32 mouse cellular contexts compared by ENCODE assay signal in the genomic region with DNA sequence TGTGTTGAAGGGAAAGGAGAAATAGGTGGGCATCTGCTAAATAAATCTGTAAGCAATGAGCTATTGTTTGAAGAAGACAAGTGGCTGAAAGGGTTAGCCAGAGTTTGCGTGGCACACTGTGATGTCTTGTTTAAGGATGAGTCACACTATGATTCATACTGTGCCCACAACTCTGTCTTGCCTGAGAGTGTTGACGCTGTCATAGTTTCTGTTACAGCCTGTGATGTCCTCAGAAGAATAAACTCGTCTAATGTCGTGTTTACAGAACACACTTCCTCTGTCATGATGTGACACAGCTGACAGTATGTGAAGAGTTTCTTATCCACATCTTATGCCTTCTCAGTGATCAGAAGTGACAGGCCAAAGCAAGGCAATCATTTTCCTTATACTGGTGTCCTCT.
DNase-seq lines count a peak whose midpoint lies in the region; ATAC-seq and TF ChIP-seq lines count a peak whose summit lies in the region.
"Had no signal": no experiment of that assay in that cellular context is flagged by ENCODE, and none has a peak within 500 bp of the region (broad histone marks: within the 10 kb centered on the region; RNA-seq: fewer than 3 reads in every experiment).

No protein-coding gene starts in this region.

- H3K9me3 ChIP-seq in lung, embryonic 14.5 days (ENCODE audit: low read depth, low read length): no peaks in the 10 kb centered on the region
- peaks cover 48% of the 10 kb centered on the region for H3K9me3 ChIP-seq in megakaryocyte, embryonic 14.5 days
- H3K9me3 ChIP-seq: embryonic facial prominence, embryonic 12.5 days; forebrain, embryonic 15.5 days; hindbrain, embryonic 12.5 days; liver, embryonic 15.5 days; neural tube, embryonic 12.5 days; stomach, embryonic 15.5 days had no signal

- H3K27me3 ChIP-seq in lung, embryonic 14.5 days (ENCODE audit: insufficient read depth, low read length): no peaks in the 10 kb centered on the region
- H3K27me3 ChIP-seq in megakaryocyte, embryonic 14.5 days (replicated peaks): no peaks in the 10 kb centered on the region
- H3K27me3 ChIP-seq: embryonic facial prominence, embryonic 12.5 days; forebrain, embryonic 15.5 days; hindbrain, embryonic 12.5 days; limb, embryonic 12.5 days; liver, embryonic 15.5 days; neural tube, embryonic 12.5 days; stomach, embryonic 15.5 days had no signal

- H3K36me3 ChIP-seq in lung, embryonic 14.5 days (ENCODE audit: insufficient read depth): no peaks in the 10 kb centered on the region
- no peaks in the 10 kb centered on the region for H3K36me3 ChIP-seq in megakaryocyte, embryonic 14.5 days (replicated peaks; ENCODE audit: low read length)
- H3K36me3 ChIP-seq: embryonic facial prominence, embryonic 12.5 days; forebrain, embryonic 10.5 days; forebrain, embryonic 15.5 days; hindbrain, embryonic 12.5 days; limb, embryonic 12.5 days; liver, embryonic 15.5 days; neural tube, embryonic 12.5 days; stomach, embryonic 15.5 days had no signal

- H3K4me2 ChIP-seq in lung, embryonic 14.5 days: no peak overlapping the region
- H3K4me2 ChIP-seq: embryonic facial prominence, embryonic 12.5 days; forebrain, embryonic 15.5 days; heart, embryonic 11.5 days; hindbrain, embryonic 12.5 days; limb, embryonic 12.5 days; liver, embryonic 15.5 days; midbrain, embryonic 11.5 days; neural tube, embryonic 12.5 days; stomach, embryonic 15.5 days had no signal

- WGBS in lung, embryonic 14.5 days: 31% methylated on average over 4 of the region's 4 CpGs

- TF ChIP-seq CTCF in lung, embryonic 14.5 days (IDR thresholded peaks at IDR 0.05; ENCODE audit: low read depth): no peak

- no peak overlapping the region for H3K9ac ChIP-seq in lung, embryonic 14.5 days
- H3K9ac ChIP-seq: embryonic facial prominence, embryonic 12.5 days; forebrain, embryonic 15.5 days; hindbrain, embryonic 12.5 days; limb, embryonic 12.5 days; liver, embryonic 15.5 days; neural tube, embryonic 12.5 days; stomach, embryonic 15.5 days had no signal

- no peak overlapping the region for H3K4me3 ChIP-seq in lung, embryonic 14.5 days (ENCODE audit: low read depth, low read length)
- peak overlapping the region; percentile 12 for H3K4me3 ChIP-seq in megakaryocyte, embryonic 14.5 days (replicated peaks)
- H3K4me3 ChIP-seq: embryonic facial prominence, embryonic 12.5 days; forebrain, embryonic 10.5 days; forebrain, embryonic 15.5 days; hindbrain, embryonic 12.5 days; limb, embryonic 12.5 days; liver, embryonic 15.5 days; neural tube, embryonic 12.5 days; stomach, embryonic 15.5 days had no signal

- no peak for DNase-seq in frontal cortex, postnatal 25 days (ENCODE audit: low spot score in 2 of 2)
- DNase-seq in lung, embryonic 14.5 days: peak; percentile 61
- DNase-seq in lung, adult 18-20 months: no peak
- peak; percentile 77 for DNase-seq in brain, adult 2 months (ENCODE audit: low read depth, low spot score)
- DNase-seq: adrenal gland, postnatal 10 days; cerebellum, adult 11-12 months; cerebellum, adult 9-11 months; embryo, embryonic 11 days; gastrocnemius, postnatal 14 days; heart, postnatal 36 days; kidney, adult 8-10 months; kidney, postnatal 4 days; right cerebral cortex, postnatal 14 days; thymus, postnatal 25 days had no signal

- ATAC-seq in frontal cortex, adult (ENCODE audit: low TSS enrichment): peak; percentile 97
- ATAC-seq in lung, embryonic 14.5 days (ENCODE audit: insufficient read depth): peak; percentile 74; the same call in 1 of the 2 replicates
- no peak for ATAC-seq in megakaryocyte, adult 5-6 weeks (ENCODE audit: poor library complexity, severe bottlenecking)
- ATAC-seq in erythroblast, adult 5-6 weeks (replicated peaks; ENCODE audit: low FRiP score, poor library complexity, severe bottlenecking): no peak
- ATAC-seq: CD4-positive, CD25-positive, alpha-beta regulatory T cell, adult 4 months; forebrain, embryonic 15.5 days; intestine, embryonic 16.5 days; midbrain, embryonic 16.5 days had no signal

- no peaks in the 10 kb centered on the region for H3K4me1 ChIP-seq in lung, embryonic 14.5 days (ENCODE audit: insufficient read depth)
- no peaks in the 10 kb centered on the region for H3K4me1 ChIP-seq in megakaryocyte, embryonic 14.5 days
- H3K4me1 ChIP-seq: embryonic facial prominence, embryonic 12.5 days; forebrain, embryonic 10.5 days; forebrain, embryonic 15.5 days; hindbrain, embryonic 12.5 days; limb, embryonic 12.5 days; liver, embryonic 15.5 days; neural tube, embryonic 12.5 days; stomach, embryonic 15.5 days had no signal

- H3K27ac ChIP-seq in lung, embryonic 14.5 days (ENCODE audit: low read depth): no peak overlapping the region
- H3K27ac ChIP-seq: embryonic facial prominence, embryonic 12.5 days; forebrain, embryonic 10.5 days; forebrain, embryonic 15.5 days; hindbrain, embryonic 12.5 days; kidney, postnatal 0 days; limb, embryonic 12.5 days; liver, embryonic 15.5 days; neural tube, embryonic 12.5 days; stomach, embryonic 15.5 days had no signal

Comparison
In these comparisons a context has a peak if more than half of its experiments do, and no peak if none do; other contexts are left out.
1. DNase-seq: peak in lung, embryonic 14.5 days (single experiment) and brain, adult 2 months (single experiment); none in frontal cortex, postnatal 25 days (0 of 2) and lung, adult 18-20 months (0 of 2).
2. ATAC-seq: peak in frontal cortex, adult (single experiment) and lung, embryonic 14.5 days (single experiment); none in megakaryocyte, adult 5-6 weeks (single experiment) and erythroblast, adult 5-6 weeks (single experiment).